Mouse (Mus musculus): ENCODE results near the gene Pax3.
A peak's percentile ranks its signal among the peaks of the same experiment; 100 is the strongest.

The Pax3 gene

GRCm38 (mm10) chr1:78196751-78197311, at the start of gene Pax3:
Gene Pax3, minus strand, starts transcription at chr1:78197134.
- DNase-seq (ENCODE audit: low read depth): no peak

GRCm38 (mm10) chr1:78234306-78234705, 37.4 kb upstream of the Pax3 start:
- DNase-seq (ENCODE audit: low read depth): no peak

- no peak for DNase-seq (ENCODE audit: low read depth)
Measured at GRCm38 (mm10) chr1:78231901-78232546, 35.1 kb upstream of the Pax3 start.

GRCm38 (mm10) chr1:78229801-78230200, 32.9 kb upstream of the Pax3 start:
- DNase-seq (ENCODE audit: low read depth): no peak

DNA sequence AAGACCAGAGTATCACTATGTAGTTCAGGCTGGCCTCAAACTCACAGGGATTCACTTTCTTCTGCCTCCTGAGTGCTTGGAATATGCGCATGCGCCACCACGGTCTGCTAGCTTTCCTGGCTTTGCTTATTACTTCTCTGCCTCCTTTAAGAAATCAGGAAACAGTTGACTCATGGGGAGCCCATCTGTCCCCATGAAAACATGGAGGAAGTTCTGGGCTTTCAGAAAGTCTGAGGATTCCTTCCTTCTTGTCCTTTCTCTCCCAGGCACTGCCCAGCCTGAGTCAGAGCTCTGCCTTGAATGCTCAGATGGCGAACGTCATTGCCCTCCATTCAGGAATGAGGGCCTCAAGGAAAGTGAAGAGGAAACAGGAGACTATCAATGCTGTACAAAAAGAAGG, 31.8 kb upstream of the Pax3 start:
- DNase-seq (ENCODE audit: low read depth): no peak

- DNase-seq (ENCODE audit: low read depth): no peak
Measured at GRCm38 (mm10) chr1:78218057-78218780, 21.3 kb upstream of the Pax3 start.

DNA sequence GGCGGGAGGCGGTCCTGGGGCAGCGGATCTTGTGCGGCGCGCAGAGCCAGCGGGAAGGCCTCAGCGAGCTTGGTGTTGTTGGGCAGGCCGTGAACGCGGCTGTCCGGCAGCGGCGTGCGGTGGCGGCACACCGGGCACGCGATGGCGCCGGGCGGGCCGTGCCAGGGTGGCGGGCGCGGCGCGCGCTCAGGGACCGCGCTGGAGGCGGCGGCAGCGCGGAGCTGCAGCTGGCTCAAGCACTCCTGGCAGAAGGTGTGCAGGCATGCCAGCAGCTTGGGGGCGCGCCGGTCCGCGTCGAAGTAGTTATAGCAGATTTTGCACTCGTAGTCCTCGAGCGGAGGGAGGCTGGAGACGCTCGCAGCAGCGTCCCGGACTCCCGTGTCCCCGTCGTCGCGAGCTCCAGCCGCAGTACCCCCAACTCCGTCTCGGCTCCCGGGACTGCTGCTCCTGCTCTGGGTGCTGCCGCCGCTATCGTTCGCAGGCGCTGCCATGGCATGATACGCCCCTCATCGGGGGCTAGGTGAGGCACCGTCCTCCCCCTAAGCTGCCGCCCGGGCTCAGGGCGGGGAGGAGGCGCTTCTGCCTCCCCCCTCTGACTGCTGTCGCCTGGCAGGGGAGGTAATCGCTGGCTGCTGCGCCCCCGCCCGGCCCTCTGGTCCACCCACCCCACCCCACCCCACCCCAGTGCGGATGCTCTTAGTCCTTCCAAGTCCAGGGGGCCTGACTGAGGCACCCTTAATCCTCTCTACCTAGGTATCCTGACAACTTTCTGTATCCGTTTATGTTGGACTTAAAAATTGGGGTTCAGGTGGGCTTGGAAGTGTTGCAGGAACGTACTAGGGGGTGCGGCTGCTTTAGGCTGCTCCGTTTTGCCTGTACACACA, 20.5 kb upstream of the Pax3 start:
- DNase-seq (ENCODE audit: low read depth): no peak

- no peak for DNase-seq (ENCODE audit: low read depth)
Measured at GRCm38 (mm10) chr1:78216509-78217141, 19.7 kb upstream of the Pax3 start.

GRCm38 (mm10) chr1:78215749-78216508, 19.0 kb upstream of the Pax3 start:
- DNase-seq (ENCODE audit: low read depth): peak; percentile 22

GRCm38 (mm10) chr1:78211041-78211440, 14.1 kb upstream of the Pax3 start:
- DNase-seq (ENCODE audit: low read depth): no peak

- no peak for DNase-seq (ENCODE audit: low read depth)
Measured at GRCm38 (mm10) chr1:78210568-78210967, 13.6 kb upstream of the Pax3 start.

- DNase-seq (ENCODE audit: low read depth): no peak
Measured at GRCm38 (mm10) chr1:78208281-78208814, 11.4 kb upstream of the Pax3 start.

- no peak for DNase-seq (ENCODE audit: low read depth)
Measured at GRCm38 (mm10) chr1:78204341-78204740, 7.4 kb upstream of the Pax3 start.

DNA sequence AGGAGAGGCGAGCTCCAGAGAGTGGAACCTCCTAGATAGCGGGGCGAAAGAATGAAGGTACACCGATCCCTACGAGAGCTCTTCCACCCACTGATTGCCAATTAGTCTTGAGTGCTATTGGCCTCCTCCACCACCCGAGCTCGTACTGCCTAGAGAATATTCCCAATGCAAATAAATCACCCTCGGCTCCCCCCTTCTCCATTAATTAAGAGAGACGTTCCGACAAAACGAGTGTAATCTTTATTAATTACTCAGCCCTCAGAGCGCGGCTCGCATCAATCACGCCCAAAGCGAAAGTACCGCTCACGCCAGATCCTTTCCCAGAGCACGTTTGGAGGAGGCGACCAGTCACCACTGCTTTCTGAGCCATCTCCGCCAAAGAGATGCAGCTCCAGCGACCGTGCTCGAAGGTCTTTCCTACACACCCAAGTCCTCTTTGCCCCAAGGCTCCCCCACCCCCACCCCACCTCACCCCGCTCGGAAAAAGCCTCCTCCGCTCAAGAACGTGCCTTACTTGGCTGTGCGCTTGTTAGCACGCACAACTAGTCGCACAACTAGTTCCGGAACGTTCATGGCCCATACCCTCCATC, 6.8 kb upstream of the Pax3 start:
- DNase-seq (ENCODE audit: low read depth): no peak

DNA sequence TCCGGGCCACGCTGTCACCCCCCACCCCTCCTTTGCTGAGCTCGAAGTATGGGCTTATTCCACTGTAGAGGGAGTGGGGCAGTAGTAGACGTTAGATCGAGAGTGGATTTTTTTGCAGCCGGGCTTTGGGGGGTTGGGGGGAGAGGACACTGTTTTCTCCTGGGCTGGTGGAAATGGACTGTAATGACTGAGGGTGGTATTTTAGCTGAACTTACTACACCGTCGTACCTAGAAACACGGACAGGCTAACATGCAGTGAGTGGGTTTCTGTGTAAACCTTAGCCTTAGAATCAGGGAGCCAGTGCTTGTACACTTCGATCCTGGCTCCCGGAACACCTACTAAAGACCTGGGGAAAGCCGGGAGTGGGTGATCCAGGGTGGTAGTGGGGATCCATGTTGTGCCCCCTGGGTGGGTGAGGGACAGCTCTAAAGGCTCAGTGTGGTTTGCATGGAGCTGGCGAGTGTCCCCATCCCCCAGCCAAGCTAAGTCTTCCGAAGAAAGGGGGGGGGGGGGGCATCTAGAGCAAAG, 6.2 kb upstream of the Pax3 start:
- DNase-seq (ENCODE audit: low read depth): no peak

- DNase-seq (ENCODE audit: low read depth): no peak
Measured at GRCm38 (mm10) chr1:78202466-78203085, 5.6 kb upstream of the Pax3 start.

DNA sequence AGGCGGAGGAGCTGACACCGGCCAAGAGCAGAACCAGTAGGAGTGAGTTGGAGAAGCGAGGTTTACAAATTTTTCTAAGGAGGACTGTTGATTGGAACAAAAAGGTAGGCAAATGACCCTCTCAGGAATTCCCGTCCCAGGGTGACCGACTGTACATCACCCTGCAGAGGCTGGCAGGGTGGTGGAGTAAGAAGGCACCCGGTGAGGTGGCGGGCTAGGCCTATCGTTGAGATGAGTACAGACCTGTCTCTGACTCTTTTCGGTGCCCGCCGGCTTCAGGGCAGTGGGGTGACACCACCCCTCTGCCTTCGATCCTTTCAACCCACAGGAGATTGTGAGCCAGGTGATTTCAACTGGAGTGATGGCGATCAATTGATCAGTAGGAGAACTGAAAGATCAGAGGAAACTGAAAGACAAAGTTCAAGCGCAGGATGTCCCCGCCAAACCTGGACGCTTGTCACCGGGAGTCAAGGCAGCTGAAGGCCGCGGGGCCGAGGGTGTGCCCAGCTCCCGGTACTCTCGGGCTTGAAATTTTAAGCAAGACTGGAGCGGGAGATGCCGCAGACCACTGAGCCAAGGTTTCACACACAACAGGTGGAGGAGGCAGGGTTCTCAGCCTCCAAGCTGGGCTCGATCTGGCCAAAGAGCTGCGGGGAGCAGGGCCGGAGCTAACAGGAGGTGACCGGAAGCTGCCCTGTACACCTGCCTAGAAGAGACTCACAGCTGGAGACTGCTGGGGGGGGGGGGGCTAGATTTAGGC, 4.5 kb upstream of the Pax3 start:
- no peak for DNase-seq (ENCODE audit: low read depth)

GRCm38 (mm10) chr1:78200191-78200590, 3.3 kb upstream of the Pax3 start:
- no peak for DNase-seq (ENCODE audit: low read depth)

- no peak for DNase-seq (ENCODE audit: low read depth)
Measured at GRCm38 (mm10) chr1:78199221-78199620, 2.3 kb upstream of the Pax3 start.
